17 mouse cellular contexts compared by ENCODE assay signal in the genomic region with DNA sequence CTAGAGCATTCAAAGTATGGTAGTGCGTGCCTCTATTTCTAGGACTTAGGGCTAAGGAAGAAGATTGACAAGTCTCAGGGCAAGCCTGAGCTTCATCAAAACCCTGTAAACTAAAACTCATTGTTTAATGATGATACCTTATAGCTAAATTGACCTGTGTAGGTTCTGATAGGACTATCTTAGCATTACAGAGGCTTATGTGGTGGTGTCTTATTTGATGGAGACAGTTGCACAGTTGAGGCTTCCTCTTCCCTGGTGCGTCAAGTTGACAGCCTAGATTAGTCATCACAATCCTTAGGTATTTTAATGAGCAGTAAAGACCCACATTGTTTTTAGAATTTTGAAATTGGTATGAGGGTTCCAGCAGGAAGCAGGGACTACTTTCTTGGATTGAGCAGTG.
"Had no signal": no experiment of that assay in that cellular context is flagged by ENCODE, and none has a peak within 500 bp of the region (broad histone marks: within the 10 kb centered on the region; RNA-seq: fewer than 3 reads in every experiment).

No protein-coding gene starts in this region.

- H3K4me2 ChIP-seq: neural tube, embryonic 12.5 days; neural tube, embryonic 13.5 days; neural tube, embryonic 15.5 days; stomach, embryonic 15.5 days had no signal

- H3K36me3 ChIP-seq: stomach, embryonic 15.5 days had no signal

- H3K27me3 ChIP-seq: neural tube, embryonic 12.5 days; neural tube, embryonic 13.5 days; neural tube, embryonic 15.5 days; stomach, embryonic 15.5 days had no signal

- H3K9ac ChIP-seq: neural tube, embryonic 12.5 days; neural tube, embryonic 13.5 days; neural tube, embryonic 15.5 days; stomach, embryonic 15.5 days had no signal

- H3K27ac ChIP-seq: neural tube, embryonic 12.5 days; neural tube, embryonic 13.5 days; neural tube, embryonic 15.5 days; stomach, embryonic 15.5 days; stomach, postnatal 0 days had no signal

- H3K4me1 ChIP-seq: stomach, embryonic 15.5 days had no signal

- H3K4me3 ChIP-seq: neural tube, embryonic 12.5 days; neural tube, embryonic 13.5 days; neural tube, embryonic 15.5 days; stomach, embryonic 15.5 days had no signal

- DNase-seq: retina, postnatal 1 day; right cerebral cortex, adult 18-20 months; right cerebral cortex, postnatal 14 days; right cerebral cortex, postnatal 25 days; right cerebral cortex, postnatal 4 days; spleen, adult 18-20 months; thymus, adult 18-20 months; thymus, adult 2 months; thymus, postnatal 14 days; thymus, postnatal 25 days; thymus, postnatal 36 days; thymus, postnatal 4 days had no signal

- H3K9me3 ChIP-seq: neural tube, embryonic 12.5 days; neural tube, embryonic 13.5 days; neural tube, embryonic 15.5 days; stomach, embryonic 15.5 days had no signal
